Mouse (Mus musculus): ENCODE results near the gene Dok1. TPM values are rescaled to one million over a fixed set of nuclear protein-coding genes. Genes with fewer than 3 reads are reported as not detected.
A peak's percentile ranks its signal among the peaks of the same experiment; 100 is the strongest.

Gene Dok1
- total RNA-seq (2012; rRNA removed): 17.9 and 18.7 TPM in 2 replicates
- polyA plus RNA-seq (2012; ENCODE audit: insufficient read depth in 1 of 2, insufficient read length in 2 of 2, low read depth in 1 of 2, low replicate concordance in 2 of 2, missing spikeins in 1 of 2): 10 to 100 TPM in 1 of 2 experiments, not detected in 1; 22.3 TPM

DNA sequence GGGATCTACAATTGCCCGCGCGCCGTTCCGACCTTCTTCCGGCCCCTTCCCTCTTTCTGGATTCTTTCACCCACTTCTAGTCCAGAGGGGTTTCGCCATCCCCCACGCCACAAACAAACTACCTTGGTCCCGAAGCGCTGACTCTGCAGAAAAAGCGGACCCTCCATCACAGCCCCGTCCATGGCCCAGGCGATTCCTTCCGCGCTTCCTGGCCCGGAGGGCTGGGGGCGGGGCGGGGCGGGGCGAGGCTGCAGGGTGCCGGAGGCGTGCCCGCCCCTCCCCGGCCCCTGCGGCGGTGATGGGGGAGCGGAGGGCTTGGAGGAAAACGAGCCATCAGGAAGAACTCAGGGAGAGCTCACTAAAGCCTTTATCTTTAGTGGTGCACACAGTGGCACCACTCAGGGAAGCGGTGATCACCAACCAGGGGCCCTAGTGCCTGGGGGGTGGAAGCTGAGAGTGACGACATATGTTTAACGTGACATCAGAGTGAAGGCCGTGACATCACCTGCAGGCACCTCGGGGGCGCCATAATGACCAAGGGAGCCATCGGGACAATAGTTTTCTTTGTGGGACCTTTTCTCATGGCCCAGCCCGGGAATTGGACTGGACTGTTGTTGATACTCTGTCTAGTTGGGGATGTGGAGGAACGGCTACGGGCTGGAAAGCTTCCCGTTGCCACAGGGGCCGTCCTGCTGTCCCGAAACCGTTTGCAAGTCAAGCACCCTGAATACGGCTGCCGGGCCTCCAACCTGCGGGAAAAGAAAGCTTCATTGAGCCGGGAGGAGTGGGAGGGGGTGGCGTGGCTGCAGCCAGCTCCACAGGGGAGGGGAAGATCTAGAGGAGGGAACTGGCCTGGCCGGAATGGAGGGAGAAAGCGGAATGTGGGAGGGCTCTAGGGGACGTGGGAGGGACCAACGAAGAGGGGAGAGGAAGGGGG, at the start of gene Dok1, which contains the start of gene Loxl3:
Dok1 (minus strand) TSS at position 223 of the 937 bp plus-strand sequence.
Loxl3 (plus strand) TSS at position 925 of the 937 bp plus-strand sequence.
- Histone ChIP-seq H3K4me1 (ENCODE audit: control insufficient read depth in 1 of 2, insufficient read depth in 2 of 2, low read length in 2 of 2) (peaks cover 0 to 9% of the 10 kb centered on the region in 2 experiments; a peak in 3 of 4 replicates), H3K79me2 (ENCODE audit: control insufficient read depth, insufficient read depth, low read length, poor library complexity) (peaks cover 9% of the 10 kb centered on the region), H3K9ac (ENCODE audit: control insufficient read depth, low read depth, low read length, poor library complexity, severe bottlenecking) (peak within 1 kb of the TSS; percentile 96), H3K9me3 (replicated peaks; ENCODE audit: insufficient read depth, low read length) (no peaks in the 10 kb centered on the region), H3K27ac (ENCODE audit: control insufficient read depth, low read depth, low read length) (peak within 1 kb of the TSS; percentile 56), H3K4me3 (ENCODE audit: control insufficient read depth in 1 of 2, insufficient read depth in 1 of 2, low read depth in 2 of 2, low read length in 2 of 2) (peak within 1 kb of the TSS; percentile 94 to 98), H3K27me3 (ENCODE audit: control insufficient read depth in 1 of 2, insufficient read depth in 2 of 2, low read length in 2 of 2) (no peaks in the 10 kb centered on the region; a peak in 1 of 4 replicates), H3K36me3 (ENCODE audit: control insufficient read depth in 1 of 2, insufficient read depth in 2 of 2, low read length in 2 of 2) (peaks cover 0 to 4% of the 10 kb centered on the region in 2 experiments; a peak in 2 of 4 replicates)
- 0 out of 2 replicates have a peak, but pooled peaks have one; percentile 13 for TF ChIP-seq MYC (IDR thresholded peaks at IDR 0.05; ENCODE audit: low read depth, low read length)
- TF ChIP-seq ZMIZ1 (IDR thresholded peaks at IDR 0.05; ENCODE audit: low read depth, low read length): peak; percentile 55; the same call in 1 of the 2 replicates
- TF ChIP-seq TCF12 (IDR thresholded peaks at IDR 0.05; ENCODE audit: low read depth, low read length): peak; percentile 36; the same call in 1 of the 2 replicates
- TF ChIP-seq MXI1 (IDR thresholded peaks at IDR 0.05; ENCODE audit: low read depth, low read length): peak; percentile 51
- peak; percentile 55; the same call in 1 of the 2 replicates for TF ChIP-seq SIN3A (IDR thresholded peaks at IDR 0.05; ENCODE audit: low read length)
- TF ChIP-seq MAZ (IDR thresholded peaks at IDR 0.05; ENCODE audit: low read depth, low read length): peak; percentile 82
- TF ChIP-seq GABPA (IDR thresholded peaks at IDR 0.05; ENCODE audit: low read depth, low read length): peak; percentile 86; the same call in 1 of the 2 replicates
- TF ChIP-seq USF1 (IDR thresholded peaks at IDR 0.05; ENCODE audit: low read depth, low read length): no peak
- no peak for TF ChIP-seq MEF2A (IDR thresholded peaks at IDR 0.05; ENCODE audit: extremely low read depth, insufficient replicate concordance, low read depth, low read length, poor library complexity, severe bottlenecking)
- TF ChIP-seq GATA1 (IDR thresholded peaks at IDR 0.05; ENCODE audit: low read depth, low read length): no peak
- TF ChIP-seq POLR2AphosphoS2 (IDR thresholded peaks at IDR 0.05; ENCODE audit: low read length): peak; percentile 74; the same call in 1 of the 2 replicates
- TF ChIP-seq POLR2A (IDR thresholded peaks at IDR 0.05; ENCODE audit: control insufficient read depth in 1 of 2, insufficient read depth in 1 of 2, low read depth in 1 of 2, low read length in 2 of 2, poor library complexity in 1 of 2): peak; percentile 41 to 69; a peak in 3 of 4 replicates
- TF ChIP-seq ELF1 (IDR thresholded peaks at IDR 0.05; ENCODE audit: low read depth, low read length): peak; percentile 77
- TF ChIP-seq MAX (IDR thresholded peaks at IDR 0.05; ENCODE audit: low read length): 0 out of 2 replicates have a peak, but pooled peaks have one; percentile 10
- TF ChIP-seq SMC3 (IDR thresholded peaks at IDR 0.05; ENCODE audit: low read depth, low read length): no peak
- peak; percentile 15; the same call in 1 of the 2 replicates for TF ChIP-seq ETS1 (IDR thresholded peaks at IDR 0.05; ENCODE audit: low read depth, low read length)
- no peak for TF ChIP-seq E2F4 (IDR thresholded peaks at IDR 0.05; ENCODE audit: borderline replicate concordance, low read depth, low read length)
- peak; percentile 94 for TF ChIP-seq MAFK (IDR thresholded peaks at IDR 0.05; ENCODE audit: borderline replicate concordance, low read depth, low read length)
- TF ChIP-seq NELFE (IDR thresholded peaks at IDR 0.05; ENCODE audit: low read depth, low read length): peak; percentile 68
- TF ChIP-seq EP300 (IDR thresholded peaks at IDR 0.05; ENCODE audit: low read depth in 1 of 2, low read length in 2 of 2): peak in 1 of 2 experiments; percentile 3; a peak in 1 of 4 replicates
- DNase-seq (ENCODE audit: low read depth, low spot score): peak; percentile 84
